Mouse (Mus musculus) testis, adult 2 months (tissue): ENCODE measurements at regions not wholly inside any gene's neighbourhood (a gene's known extent, or its start where the extent isn't known, plus 50 kb on each side); places are given as distances from the start of the nearest gene placed in this dataset.

Experiments
- H3K27ac ChIP-seq: fragments of 200-500 bp; 2 replicates; pipeline ENCODE4 v1.5.1; 2012; ENCODE audit warnings: low read depth, low read length; ENCODE audit not compliant: control insufficient read depth, insufficient read depth
- H3K27me3 ChIP-seq: fragments of 200-500 bp; 2 replicates; pipeline ENCODE4 v1.6.1; 2012; ENCODE audit warnings: mild to moderate bottlenecking, low read length, moderate library complexity; ENCODE audit not compliant: control insufficient read depth, insufficient read depth
- H3K36me3 ChIP-seq: fragments of 200-500 bp; 2 replicates; pipeline ENCODE4 v1.6.1; 2012; ENCODE audit warnings: mild to moderate bottlenecking, low read length; ENCODE audit not compliant: control insufficient read depth, insufficient read depth
- H3K4me1 ChIP-seq: fragments of 200-500 bp; 2 replicates; pipeline ENCODE4 v1.6.1; 2012; ENCODE audit warnings: low read length; ENCODE audit not compliant: control insufficient read depth, insufficient read depth
- H3K4me3 ChIP-seq: fragments of 200-500 bp; 2 replicates; pipeline ENCODE4 v1.5.1; 2012; ENCODE audit warnings: low read depth, mild to moderate bottlenecking, low read length, moderate library complexity, mixed read lengths; ENCODE audit not compliant: control insufficient read depth
- CTCF ChIP-seq: fragments of 200-500 bp; IDR thresholded peaks from 2 replicates; pipeline ENCODE4 v1.5.1; 2012; ENCODE audit warnings: low read depth, mild to moderate bottlenecking, inconsistent platforms, low read length, moderate library complexity; ENCODE audit not compliant: control insufficient read depth, insufficient read depth, insufficient replicate concordance
- POLR2A ChIP-seq: fragments of 200-500 bp; IDR thresholded peaks from 2 replicates; pipeline ENCODE4 v1.6.1; 2012; ENCODE audit warnings: low read depth, mild to moderate bottlenecking, inconsistent platforms, low read length, moderate library complexity; ENCODE audit not compliant: control insufficient read depth

DNA sequence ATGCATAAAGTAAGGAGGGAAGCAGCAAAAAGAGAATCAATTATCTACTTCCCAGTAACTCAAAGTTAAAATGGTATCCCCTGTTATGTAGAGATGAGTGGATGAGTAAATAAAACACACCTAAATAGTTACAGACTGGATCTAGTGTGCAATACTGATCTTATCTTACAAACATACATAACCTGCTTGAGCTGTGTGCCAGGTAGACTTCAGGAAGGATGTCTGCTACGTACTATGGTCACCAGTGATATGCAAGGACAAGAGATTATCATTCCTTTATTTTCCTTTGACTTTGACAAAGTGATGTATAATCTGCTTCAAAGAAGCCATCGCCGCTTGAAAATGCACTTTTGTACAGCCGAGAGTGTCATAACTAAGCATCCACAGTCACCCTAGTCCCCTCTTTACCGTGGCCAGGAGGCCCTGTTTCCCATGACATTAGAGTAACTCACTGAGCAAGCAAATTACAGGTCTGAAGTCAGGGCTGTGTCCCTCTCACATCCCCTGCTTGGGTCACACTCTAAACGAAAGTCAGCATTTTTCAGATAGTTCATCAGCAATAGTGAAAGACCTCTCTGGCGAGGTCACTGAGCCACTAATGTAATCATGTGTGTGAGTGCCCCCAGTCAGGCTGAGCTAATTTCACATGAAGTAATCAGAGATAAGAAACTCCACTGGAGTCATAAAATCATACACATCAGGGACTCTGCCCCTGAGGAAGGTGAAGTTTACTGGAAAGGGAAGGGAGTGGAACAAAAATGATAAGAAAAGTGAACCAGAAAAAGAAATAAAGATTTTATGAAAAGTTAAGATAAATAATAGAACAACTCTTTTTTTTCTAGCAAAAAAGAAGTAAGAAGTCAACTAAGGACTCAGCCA, 929.8 kb upstream of the Gm7489 start:
- Histone ChIP-seq H3K27ac (no peak overlapping the region), H3K4me3 (no peak overlapping the region), H3K36me3 (no peaks in the 10 kb centered on the region), H3K4me1 (no peaks in the 10 kb centered on the region), H3K27me3 (no peaks in the 10 kb centered on the region)
- TF ChIP-seq CTCF (no peak), POLR2A (no peak)

- Histone ChIP-seq H3K4me1 (no peaks in the 10 kb centered on the region), H3K4me3 (no peak overlapping the region), H3K27me3 (no peaks in the 10 kb centered on the region), H3K36me3 (no peaks in the 10 kb centered on the region), H3K27ac (no peak overlapping the region)
- TF ChIP-seq CTCF (no peak), POLR2A (no peak)
These were observed 925.0 kb upstream of the Gm7489 start for GRCm38 (mm10) chr15:52959711-52960110.

DNA sequence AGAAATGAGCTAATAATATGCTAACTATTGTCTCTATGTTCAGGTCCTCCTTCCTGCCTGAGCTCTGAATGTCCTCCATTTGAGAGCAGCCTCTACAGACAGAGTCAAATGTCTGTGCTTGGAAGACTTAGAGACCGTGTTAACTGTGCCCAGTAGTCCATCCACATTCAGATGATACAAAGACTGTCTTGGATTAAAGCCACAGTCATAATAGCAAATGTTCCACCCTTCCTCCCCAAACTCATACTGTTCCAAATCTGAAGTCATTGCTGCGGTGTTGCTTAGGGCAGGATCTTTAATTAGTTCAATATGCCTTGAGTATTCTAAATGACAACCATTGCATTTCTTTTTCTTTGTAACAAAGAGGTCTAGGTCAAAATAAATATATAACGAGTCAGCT, 923.2 kb upstream of the Gm7489 start:
- Histone ChIP-seq H3K27me3 (no peaks in the 10 kb centered on the region), H3K27ac (no peak overlapping the region), H3K4me3 (no peak overlapping the region), H3K36me3 (no peaks in the 10 kb centered on the region), H3K4me1 (no peaks in the 10 kb centered on the region)
- TF ChIP-seq POLR2A (no peak), CTCF (no peak)

DNA sequence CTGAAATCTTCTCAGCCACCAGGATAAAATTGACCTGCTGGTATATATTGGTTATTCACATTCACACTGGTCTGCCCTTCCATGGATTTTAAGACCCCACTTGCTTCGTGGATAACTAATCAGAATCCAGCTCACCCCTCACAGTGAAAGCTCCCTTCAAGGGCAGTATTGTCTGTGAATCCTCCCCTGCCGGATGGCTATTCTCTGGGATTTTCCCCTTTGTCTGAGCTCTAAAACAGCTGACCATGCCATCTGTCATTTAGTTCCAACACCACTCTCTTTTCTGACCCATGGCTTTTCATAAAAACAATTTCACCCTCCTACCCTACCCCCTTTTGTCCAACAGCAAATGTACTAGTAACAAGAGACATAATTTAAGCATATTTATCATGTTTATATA, 920.8 kb upstream of the Gm7489 start:
- no peak overlapping the region for H3K27ac ChIP-seq
- H3K36me3 ChIP-seq, result no peaks in the 10 kb centered on the region
- H3K27me3 ChIP-seq, result no peaks in the 10 kb centered on the region
- H3K4me3 ChIP-seq, result no peak overlapping the region
- no peak for TF ChIP-seq CTCF
- TF ChIP-seq POLR2A, result no peak
- H3K4me1 ChIP-seq, result no peaks in the 10 kb centered on the region

- Histone ChIP-seq H3K4me3 (no peak overlapping the region), H3K27ac (no peak overlapping the region), H3K36me3 (no peaks in the 10 kb centered on the region), H3K4me1 (no peaks in the 10 kb centered on the region), H3K27me3 (no peaks in the 10 kb centered on the region)
- TF ChIP-seq POLR2A (no peak), CTCF (no peak)
These were observed 920.3 kb upstream of the Gm7489 start for GRCm38 (mm10) chr15:52964403-52964802.

DNA sequence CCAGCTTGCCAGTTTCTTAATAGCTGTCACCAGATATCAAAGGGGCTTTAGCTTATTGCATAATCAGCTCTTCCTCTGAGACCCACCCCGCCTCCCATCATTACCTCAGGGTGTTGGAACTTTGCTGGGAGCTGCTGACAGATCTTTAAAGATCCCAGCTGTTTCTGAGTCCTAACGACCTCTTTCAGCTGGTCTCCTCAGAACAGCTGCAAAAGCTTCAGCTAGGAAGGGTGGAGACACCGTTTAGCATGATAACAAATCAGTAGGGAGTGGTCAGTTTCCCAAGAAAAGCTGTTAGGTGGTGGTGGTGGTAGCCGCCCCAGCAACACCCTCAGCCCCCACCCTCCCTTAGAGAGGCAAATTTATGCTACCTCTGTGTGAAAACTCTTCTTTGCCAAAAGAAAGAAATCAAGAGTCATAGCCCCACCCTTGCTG, 916.9 kb upstream of the Gm7489 start:
- TF ChIP-seq POLR2A (no peak), CTCF (no peak)
- Histone ChIP-seq H3K27me3 (no peaks in the 10 kb centered on the region), H3K36me3 (no peaks in the 10 kb centered on the region), H3K27ac (no peak overlapping the region), H3K4me3 (no peak overlapping the region), H3K4me1 (no peaks in the 10 kb centered on the region)

DNA sequence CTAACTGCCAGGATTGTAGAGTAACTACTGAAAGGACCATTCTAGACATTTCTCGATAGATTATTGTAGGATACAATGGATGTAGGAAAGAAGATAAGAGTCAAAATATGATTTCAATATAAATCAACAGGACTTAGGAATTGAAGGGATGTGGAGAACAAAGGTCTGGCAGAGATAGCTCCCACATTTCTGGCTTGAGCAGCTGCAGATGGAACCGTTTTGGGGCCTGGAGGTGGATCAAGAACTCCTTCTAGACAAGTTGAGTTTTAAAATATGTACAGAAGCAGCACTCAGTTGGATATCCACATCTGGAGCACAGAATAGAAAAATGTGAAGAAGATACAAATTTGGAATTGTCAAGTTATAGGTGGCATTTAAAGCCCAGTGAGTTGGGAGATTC, 901.9 kb upstream of the Gm7489 start:
- Histone ChIP-seq H3K27me3 (no peaks in the 10 kb centered on the region), H3K4me3 (no peak overlapping the region)
- TF ChIP-seq POLR2A, result no peak
- no peak for TF ChIP-seq CTCF

More for the DNA sequence above, 901.9 kb upstream of the Gm7489 start:
- no peaks in the 10 kb centered on the region for H3K36me3 ChIP-seq
- no peak overlapping the region for H3K27ac ChIP-seq
- no peaks in the 10 kb centered on the region for H3K4me1 ChIP-seq
